Mouse (Mus musculus): ENCODE measurements around the gene Pdik1l. TPM values are rescaled to one million over a fixed set of nuclear protein-coding genes. Genes with fewer than 3 reads are reported as not detected.

Pdik1l gene
- polyA plus RNA-seq, 1 experiment from 2014 or later = 20.0 TPM

Other genes with a start within 250 kb of the Pdik1l start
- gene Zfp683, start 234.1 kb downstream of the Pdik1l start, polyA plus RNA-seq (2015; fragmentation: Nextera tagmentation; extraction: Ambion mirVana) = not detected in 2 replicates
- gene Crybg2, start 227.1 kb downstream of the Pdik1l start, polyA plus RNA-seq (2015; fragmentation: Nextera tagmentation; extraction: Ambion mirVana) = 11.1 and 11.9 TPM in 2 replicates
- 34.8 and 39.7 TPM in 2 replicates for gene Cd52, start 192.8 kb downstream of the Pdik1l start, polyA plus RNA-seq (2015; fragmentation: Nextera tagmentation; extraction: Ambion mirVana)
- gene Ubxn11, start 185.3 kb downstream of the Pdik1l start, polyA plus RNA-seq (2015; fragmentation: Nextera tagmentation; extraction: Ambion mirVana) = 4.3 and 5.7 TPM in 2 replicates
- 363 and 395 TPM in 2 replicates for gene Sh3bgrl3, start 159.1 kb downstream of the Pdik1l start, polyA plus RNA-seq (2015; fragmentation: Nextera tagmentation; extraction: Ambion mirVana)
- gene Cep85, start 100.8 kb downstream of the Pdik1l start, polyA plus RNA-seq (2015; fragmentation: Nextera tagmentation; extraction: Ambion mirVana) = 83.0 and 84.0 TPM in 2 replicates
- not detected in 2 replicates for gene Gm7534, start 84.9 kb downstream of the Pdik1l start, polyA plus RNA-seq (2015; fragmentation: Nextera tagmentation; extraction: Ambion mirVana)
- gene Catsper4, start 60.5 kb downstream of the Pdik1l start, polyA plus RNA-seq (2015; fragmentation: Nextera tagmentation; extraction: Ambion mirVana) = 0.26 and 0.31 TPM in 2 replicates
- 7.7 and 10.0 TPM in 2 replicates for gene Cnksr1, start 49.5 kb downstream of the Pdik1l start, polyA plus RNA-seq (2015; fragmentation: Nextera tagmentation; extraction: Ambion mirVana)
- 0.28 and 0.37 TPM in 2 replicates for gene E130218I03Rik, start 44.2 kb downstream of the Pdik1l start, polyA plus RNA-seq (2015; fragmentation: Nextera tagmentation; extraction: Ambion mirVana)
- gene Zfp593, start 42.3 kb downstream of the Pdik1l start, polyA plus RNA-seq (2015; fragmentation: Nextera tagmentation; extraction: Ambion mirVana) = 15.1 and 15.9 TPM in 2 replicates
- gene Gm30191, start 41.0 kb downstream of the Pdik1l start, polyA plus RNA-seq (2015; fragmentation: Nextera tagmentation; extraction: Ambion mirVana) = not detected in 2 replicates
- 4.2 and 5.2 TPM in 2 replicates for gene Grrp1, start 33.8 kb downstream of the Pdik1l start, polyA plus RNA-seq (2015; fragmentation: Nextera tagmentation; extraction: Ambion mirVana)
- 0.41 and 0.52 TPM in 2 replicates for gene Trim63, start 27.2 kb upstream of the Pdik1l start, polyA plus RNA-seq (2015; fragmentation: Nextera tagmentation; extraction: Ambion mirVana)
- 0.75 and 0.86 TPM in 2 replicates for gene Slc30a2, start 55.3 kb upstream of the Pdik1l start, polyA plus RNA-seq (2015; fragmentation: Nextera tagmentation; extraction: Ambion mirVana)
- gene Extl1, start 96.0 kb upstream of the Pdik1l start, polyA plus RNA-seq (2015; fragmentation: Nextera tagmentation; extraction: Ambion mirVana) = 1.0 and 1.1 TPM in 2 replicates
- gene Pafah2, start 108.4 kb upstream of the Pdik1l start, polyA plus RNA-seq (2015; fragmentation: Nextera tagmentation; extraction: Ambion mirVana) = 17.8 and 20.9 TPM in 2 replicates
- gene Stmn1, start 180.4 kb upstream of the Pdik1l start, polyA plus RNA-seq (2015; fragmentation: Nextera tagmentation; extraction: Ambion mirVana) = 1,192 and 1,334 TPM in 2 replicates
- gene Paqr7, start 208.8 kb upstream of the Pdik1l start, polyA plus RNA-seq (2015; fragmentation: Nextera tagmentation; extraction: Ambion mirVana) = 6.4 and 6.7 TPM in 2 replicates
- 12.7 and 14.0 TPM in 2 replicates for gene Aunip, start 223.1 kb upstream of the Pdik1l start, polyA plus RNA-seq (2015; fragmentation: Nextera tagmentation; extraction: Ambion mirVana)
- gene Mtfr1l, start 247.5 kb upstream of the Pdik1l start, polyA plus RNA-seq (2015; fragmentation: Nextera tagmentation; extraction: Ambion mirVana) = 92.1 and 101 TPM in 2 replicates